Mouse (Mus musculus) right cerebral cortex, postnatal 10 days (tissue): Measurements from ENCODE around the gene Eif4enif1.

Experiments used
- DNase-seq, 2 experiments: peaks; one replicate each; pipeline ENCODE4 v3.0.0; 2021; ENCODE audit warnings: low spot score in 2 of 2

The Eif4enif1 gene

GRCm38 (mm10) chr11:3267133-3267532 is 64.9 kb downstream of the Eif4enif1 start:
- peak in 1 of 2 experiments; percentile 14 for DNase-seq

- peak in 1 of 2 experiments; percentile 9 for DNase-seq
These were observed 67.0 kb downstream of the Eif4enif1 start for GRCm38 (mm10) chr11:3269241-3269640.

GRCm38 (mm10) chr11:3278351-3278750 is 76.2 kb downstream of the Eif4enif1 start:
- DNase-seq: no peak

- peak in 1 of 2 experiments; percentile 6 for DNase-seq
These were observed 77.5 kb downstream of the Eif4enif1 start for GRCm38 (mm10) chr11:3279729-3280128.

GRCm38 (mm10) chr11:3282887-3283286 is 80.7 kb downstream of the Eif4enif1 start:
- DNase-seq: peak in 1 of 2 experiments; percentile 8

- peak in 1 of 2 experiments; percentile 3 for DNase-seq
These were observed 81.5 kb downstream of the Eif4enif1 start for GRCm38 (mm10) chr11:3283645-3284044.

GRCm38 (mm10) chr11:3285940-3286339 is 83.7 kb downstream of the Eif4enif1 start:
- peak in 1 of 2 experiments; percentile 6 for DNase-seq

- no peak for DNase-seq
These were observed 84.9 kb downstream of the Eif4enif1 start for GRCm38 (mm10) chr11:3287131-3287530.

- peak in 1 of 2 experiments; percentile 17 for DNase-seq
These were observed 85.7 kb downstream of the Eif4enif1 start for GRCm38 (mm10) chr11:3287921-3288320.

GRCm38 (mm10) chr11:3288521-3289301 is 86.5 kb downstream of the Eif4enif1 start, which contains the start of gene Patz1:
Gene Patz1, plus strand, starts transcription at chr11:3288874.
- peak; percentile 63 to 74 for DNase-seq

GRCm38 (mm10) chr11:3289302-3289802 is 87.2 kb downstream of the Eif4enif1 start:
- DNase-seq: peak; percentile 88 to 90

- DNase-seq: peak; percentile 91 to 92
These were observed 87.8 kb downstream of the Eif4enif1 start for GRCm38 (mm10) chr11:3289803-3290639.

GRCm38 (mm10) chr11:3290640-3291310 is 88.6 kb downstream of the Eif4enif1 start:
- peak; percentile 82 to 87 for DNase-seq

- DNase-seq: peak in 1 of 2 experiments; percentile 40
These were observed 89.3 kb downstream of the Eif4enif1 start for GRCm38 (mm10) chr11:3291311-3292061.

- DNase-seq: peak; percentile 49 to 59
These were observed 89.8 kb downstream of the Eif4enif1 start for GRCm38 (mm10) chr11:3292062-3292421.

- peak in 1 of 2 experiments; percentile 57 for DNase-seq
These were observed 90.6 kb downstream of the Eif4enif1 start for GRCm38 (mm10) chr11:3292711-3293249.

- no peak for DNase-seq
These were observed 91.2 kb downstream of the Eif4enif1 start for GRCm38 (mm10) chr11:3293361-3293760.
